Mouse (Mus musculus) forelimb bud, embryonic 11.5 days (tissue): ENCODE results near the gene Etnppl.

Experiments used
- DNase-seq: peaks from one replicate; pipeline ENCODE4 v3.0.0-alpha.2; 2012; ENCODE audit warnings: low read depth, low spot score

Gene Etnppl

GRCm38 (mm10) chr3:130677671-130678460, 60.6 kb downstream of the Etnppl start:
- no peak for DNase-seq

- no peak for DNase-seq
Measured at GRCm38 (mm10) chr3:130681226-130681625, 64.0 kb downstream of the Etnppl start.

GRCm38 (mm10) chr3:130682183-130682582, 64.9 kb downstream of the Etnppl start:
- no peak for DNase-seq

- no peak for DNase-seq
Measured at GRCm38 (mm10) chr3:130683836-130684235, 66.6 kb downstream of the Etnppl start.

- no peak for DNase-seq
Measured at GRCm38 (mm10) chr3:130684276-130685013, 67.2 kb downstream of the Etnppl start.

- no peak for DNase-seq
Measured at GRCm38 (mm10) chr3:130685014-130685366, 67.7 kb downstream of the Etnppl start.

- DNase-seq = no peak
Measured at GRCm38 (mm10) chr3:130687051-130687450, 69.8 kb downstream of the Etnppl start.
